ENCODE assay signal across 9 mouse cellular contexts in genomic region chr5:89679871-89680536, GRCm38 (mm10).
DNase-seq lines count a peak whose midpoint lies in the region; ATAC-seq and TF ChIP-seq lines count a peak whose summit lies in the region.
"Had no signal": no experiment of that assay in that cellular context is flagged by ENCODE, and none has a peak within 500 bp of the region (broad histone marks: within the 10 kb centered on the region; RNA-seq: fewer than 3 reads in every experiment).

No protein-coding gene starts in this region.

- DNase-seq in heart, postnatal 14 days: peak; percentile 16 to 64
- DNase-seq in urinary bladder, postnatal 25 days (ENCODE audit: low spot score): peak; percentile 57
- no peak for DNase-seq in urinary bladder, adult 2 months (ENCODE audit: low spot score)
- DNase-seq in cerebellum, postnatal 10 days: peak; percentile 80 to 90
- DNase-seq in kidney, postnatal 14 days: peak; percentile 55
- no peak for DNase-seq in spleen, adult 12 weeks (ENCODE audit: low spot score)

- TF ChIP-seq POLR2A in myocyte (IDR thresholded peaks at IDR 0.05; ENCODE audit: insufficient read length, low read depth): no peak

- H3K4me1 ChIP-seq in heart, embryonic 12.5 days (replicated peaks): no peaks in the 10 kb centered on the region
- H3K4me1 ChIP-seq: lung, embryonic 15.5 days had no signal

- no peaks in the 10 kb centered on the region for H3K79me2 ChIP-seq in myocyte (ENCODE audit: control insufficient read depth, insufficient read depth)

- H3K36me3 ChIP-seq in heart, embryonic 12.5 days: no peaks in the 10 kb centered on the region
- H3K36me3 ChIP-seq in myocyte (ENCODE audit: control insufficient read depth, insufficient read depth): no peaks in the 10 kb centered on the region
- H3K36me3 ChIP-seq: lung, embryonic 15.5 days had no signal

- H3K27ac ChIP-seq in heart, embryonic 12.5 days (ENCODE audit: poor library complexity, severe bottlenecking): no peak overlapping the region
- H3K27ac ChIP-seq: lung, embryonic 15.5 days had no signal

- WGBS in heart, embryonic 12.5 days: 59% methylated on average over 5 of the region's 5 CpGs

- H3K9me3 ChIP-seq in heart, embryonic 12.5 days (replicated peaks): no peaks in the 10 kb centered on the region
- H3K9me3 ChIP-seq: lung, embryonic 15.5 days had no signal

- H3K4me2 ChIP-seq in heart, embryonic 12.5 days: no peak overlapping the region
- H3K4me2 ChIP-seq in myocyte (ENCODE audit: low read depth): peak overlapping the region; percentile 40
- H3K4me2 ChIP-seq: lung, embryonic 15.5 days had no signal

- H3K9ac ChIP-seq in heart, embryonic 12.5 days: no peak overlapping the region
- H3K9ac ChIP-seq: lung, embryonic 15.5 days had no signal

- H3K27me3 ChIP-seq in heart, embryonic 12.5 days (replicated peaks): no peaks in the 10 kb centered on the region
- no peaks in the 10 kb centered on the region for H3K27me3 ChIP-seq in myocyte (ENCODE audit: control insufficient read depth, insufficient read depth, insufficient read length)
- H3K27me3 ChIP-seq: lung, embryonic 15.5 days had no signal

- H3K4me3 ChIP-seq in heart, embryonic 12.5 days: no peak overlapping the region
- H3K4me3 ChIP-seq in myocyte: no peak overlapping the region
- H3K4me3 ChIP-seq: lung, embryonic 15.5 days had no signal

- no peak overlapping the region for H3ac ChIP-seq in myocyte (ENCODE audit: control insufficient read depth, insufficient read length)

- ATAC-seq in heart, embryonic 12.5 days (ENCODE audit: insufficient number of reproducible peaks, low FRiP score): no peak

- intact Hi-C loops in heart, postnatal 14 days (cut with DNase I): loop anchor here (5.0 kb wide), 1 partner anchor 138 kb away; no protein-coding TSS in a partner anchor

TF ChIP-seq in myocyte, 11 proteins besides CTCF, POLR2A, EP300 and RAD21:
- TF ChIP-seq MYOG (IDR thresholded peaks at IDR 0.05; ENCODE audit: control insufficient read depth in 1 of 3, insufficient read depth in 1 of 3, insufficient read length in 2 of 3, low read depth in 2 of 3): no peak
- TF ChIP-seq USF1 (IDR thresholded peaks at IDR 0.05; ENCODE audit: low read depth): no peak
- TF ChIP-seq CEBPB (IDR thresholded peaks at IDR 0.05; ENCODE audit: insufficient read depth, poor library complexity, severe bottlenecking): no peak
- TF ChIP-seq TCF3 (IDR thresholded peaks at IDR 0.05; ENCODE audit: insufficient read length, low read depth): no peak
- TF ChIP-seq POLR2AphosphoS2 (IDR thresholded peaks at IDR 0.05; ENCODE audit: insufficient read length, low read depth): no peak
- no peak for TF ChIP-seq MYOD1 (IDR thresholded peaks at IDR 0.05; ENCODE audit: control insufficient read depth in 1 of 3, insufficient read length in 2 of 3, low read depth in 2 of 3)
- no peak for TF ChIP-seq MAX (IDR thresholded peaks at IDR 0.05; ENCODE audit: low read depth)
- no peak for TF ChIP-seq E2F4 (IDR thresholded peaks at IDR 0.05; ENCODE audit: insufficient read depth)
- TF ChIP-seq SRF (IDR thresholded peaks at IDR 0.05; ENCODE audit: control insufficient read depth, insufficient read length, low read depth): no peak

Comparison
In these comparisons a context has a peak if more than half of its experiments do, and no peak if none do; other contexts are left out.
1. DNase-seq: peak in heart, postnatal 14 days (2 of 2), urinary bladder, postnatal 25 days (single experiment), cerebellum, postnatal 10 days (2 of 2) and kidney, postnatal 14 days (single experiment); none in urinary bladder, adult 2 months (single experiment) and spleen, adult 12 weeks (single experiment).